8 mouse cellular contexts compared by ENCODE assay signal in the genomic region with DNA sequence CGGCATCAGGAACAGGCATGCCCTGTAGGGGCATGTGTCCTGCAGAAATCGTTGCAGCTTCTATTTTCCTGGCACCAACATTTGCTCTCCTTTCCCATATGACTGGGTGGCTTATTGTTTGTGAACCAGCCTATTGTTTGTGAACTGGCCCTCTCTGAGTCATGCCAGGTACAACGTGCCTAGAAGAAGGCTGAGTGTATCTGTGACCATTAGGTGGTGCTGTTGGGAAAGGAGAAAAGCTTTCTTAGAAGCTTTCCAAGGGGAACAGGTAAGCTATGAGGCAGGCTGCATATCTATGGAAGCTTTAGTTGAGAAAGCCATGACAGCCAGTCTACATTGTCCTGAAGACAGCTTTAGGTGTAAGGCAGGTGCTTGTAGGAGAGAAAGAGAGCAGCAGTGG. TPM values are rescaled to one million over a fixed set of nuclear protein-coding genes. Genes with fewer than 3 reads are reported as not detected.
A peak's percentile ranks its signal among the peaks of the same experiment; 100 is the strongest.
DNase-seq lines count a peak whose midpoint lies in the region; TF ChIP-seq lines count a peak whose summit lies in the region.
"Had no signal": no experiment of that assay in that cellular context is flagged by ENCODE, and none has a peak within 500 bp of the region (broad histone marks: within the 10 kb centered on the region; RNA-seq: fewer than 3 reads in every experiment).

No protein-coding gene starts in this region.

- no peak overlapping the region for H3K27ac ChIP-seq in left cerebral cortex, adult 2 months

- no peak overlapping the region for H3K4me3 ChIP-seq in left cerebral cortex, adult 2 months
- no peak overlapping the region for H3K4me3 ChIP-seq in C2C12 (ENCODE audit: insufficient read depth, poor library complexity, severe bottlenecking)

- DNase-seq in left cerebral cortex, adult 2 months (ENCODE audit: extremely low spot score in 1 of 2, low spot score in 2 of 2): no peak
- DNase-seq in left cerebral cortex, postnatal 10 days (ENCODE audit: extremely low spot score in 1 of 2, low spot score in 2 of 2): no peak
- peak; percentile 62 for DNase-seq in R1 (ENCODE audit: low read depth, low spot score)
- peak; percentile 37 for DNase-seq in kidney, adult 9 months
- DNase-seq in testis, postnatal 14 days (ENCODE audit: low spot score): no peak
- no peak for DNase-seq in spleen, adult 12 weeks (ENCODE audit: low spot score)

- no peaks in the 10 kb centered on the region for H3K36me3 ChIP-seq in C2C12 (ENCODE audit: control insufficient read depth, insufficient read depth)

- no peaks in the 10 kb centered on the region for H3K79me2 ChIP-seq in C2C12 (ENCODE audit: control insufficient read depth, insufficient read depth)

- no peak overlapping the region for H3ac ChIP-seq in C2C12 (ENCODE audit: control insufficient read depth, insufficient read length, low read depth)

- no peaks in the 10 kb centered on the region for H3K27me3 ChIP-seq in C2C12 (ENCODE audit: control insufficient read depth, insufficient read depth, insufficient read length)

- no peaks in the 10 kb centered on the region for H3K79me3 ChIP-seq in C2C12 (ENCODE audit: low read depth)

- intact Hi-C loops in left cerebral cortex, adult 2 months (cut with DNase I): no loop called here
- intact Hi-C loops in left cerebral cortex, postnatal 10 days (cut with DNase I): no loop called here

- peak; percentile 59 for TF ChIP-seq CTCF in left cerebral cortex, adult 2 months (IDR thresholded peaks at IDR 0.05)
- TF ChIP-seq CTCF in C2C12 (IDR thresholded peaks at IDR 0.05; ENCODE audit: control insufficient read depth, insufficient read depth, insufficient read length): peak; percentile 1

TF ChIP-seq in C2C12, 6 proteins besides CTCF, POLR2A, EP300 and RAD21:
- TF ChIP-seq MYOD1 (IDR thresholded peaks at IDR 0.05; ENCODE audit: control insufficient read depth, insufficient read length, low read depth): no peak
- no peak for TF ChIP-seq MYOG (IDR thresholded peaks at IDR 0.05; ENCODE audit: control insufficient read depth, extremely low read depth, insufficient read length)
- TF ChIP-seq MAX (IDR thresholded peaks at IDR 0.05): no peak
- no peak for TF ChIP-seq CEBPB (IDR thresholded peaks at IDR 0.05; ENCODE audit: low read depth)
- no peak for TF ChIP-seq FOSL1 (IDR thresholded peaks at IDR 0.05; ENCODE audit: insufficient read depth, low read length, poor library complexity, severe bottlenecking)
- no peak for TF ChIP-seq USF1 (IDR thresholded peaks at IDR 0.05; ENCODE audit: low read depth)

RNA-seq across cellular contexts. Expression of a gene that starts 5.8 kb away (rescaled TPM):
- total RNA-seq in left cerebral cortex, adult 2 months (2021): not detected
- not detected for total RNA-seq in left cerebral cortex, postnatal 10 days (2021)
- 19.7 TPM for polyA plus RNA-seq in C2C12 (2012; fragmentation: generic; extraction: Trizol)
- total RNA-seq: heart, postnatal 10 days had no signal

RNA-seq across cellular contexts. Expression of a gene that starts 24.6 kb away (rescaled TPM):
- total RNA-seq in left cerebral cortex, adult 2 months (2021): not detected
- total RNA-seq in left cerebral cortex, postnatal 10 days (2021): not detected
- polyA plus RNA-seq in C2C12 (2012; fragmentation: generic; extraction: Trizol): 0.13 TPM
- total RNA-seq: heart, postnatal 10 days had no signal

RNA-seq across cellular contexts. Expression of a gene that starts 35.0 kb away (rescaled TPM):
- total RNA-seq in left cerebral cortex, adult 2 months (2021): 1 to 10 TPM; 1.2 to 2.3 TPM
- 1 to 10 TPM; 6.2 to 6.6 TPM for total RNA-seq in left cerebral cortex, postnatal 10 days (2021)
- polyA plus RNA-seq in C2C12 (2012; fragmentation: generic; extraction: Trizol): 6.9 TPM
- total RNA-seq: heart, postnatal 10 days had no signal

Comparison
In these comparisons a context has a peak if more than half of its experiments do, and no peak if none do; other contexts are left out.
1. DNase-seq: peak in R1 (single experiment) and kidney, adult 9 months (single experiment); none in left cerebral cortex, adult 2 months (0 of 2), left cerebral cortex, postnatal 10 days (0 of 2), testis, postnatal 14 days (single experiment) and spleen, adult 12 weeks (single experiment).